Mouse (Mus musculus): ENCODE data around the gene Defb9. TPM values are rescaled to one million over a fixed set of nuclear protein-coding genes. Genes with fewer than 3 reads are reported as not detected.
"Not testable (repeated sequence)": the region's sequence is repeated elsewhere in the genome, so short reads cannot be mapped to it uniquely, and the experiment has no call there.

Defb9 gene
- total RNA-seq (2021) = not detected
- long read RNA-seq, experiment 1 = 0 reads
- long read RNA-seq, experiment 2 = 0 reads

DNA sequence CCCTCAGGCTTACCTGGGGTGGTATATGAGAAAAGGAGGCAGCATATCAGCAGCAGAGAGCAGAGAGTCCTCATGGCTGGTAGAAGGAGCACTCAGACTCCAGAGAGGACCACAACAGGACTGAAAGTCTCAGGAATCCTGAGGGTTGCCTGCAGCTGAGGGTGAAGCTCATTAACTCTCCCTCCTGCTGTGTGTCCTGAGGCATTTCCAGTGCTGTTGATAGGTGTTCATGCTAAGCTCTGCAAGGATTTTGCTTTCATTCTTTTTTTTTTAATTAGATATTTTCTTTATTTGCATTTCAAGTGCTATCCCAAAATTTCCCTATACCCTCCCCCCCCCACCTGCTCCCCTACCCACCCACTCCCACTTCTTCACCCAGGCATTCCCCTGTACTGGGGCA, at the start of gene Defb9:
Defb9 (minus strand) TSS at position 101 of the 400 bp plus-strand sequence.
- not testable (repeated sequence) for DNase-seq (ENCODE audit: low spot score)

DNA sequence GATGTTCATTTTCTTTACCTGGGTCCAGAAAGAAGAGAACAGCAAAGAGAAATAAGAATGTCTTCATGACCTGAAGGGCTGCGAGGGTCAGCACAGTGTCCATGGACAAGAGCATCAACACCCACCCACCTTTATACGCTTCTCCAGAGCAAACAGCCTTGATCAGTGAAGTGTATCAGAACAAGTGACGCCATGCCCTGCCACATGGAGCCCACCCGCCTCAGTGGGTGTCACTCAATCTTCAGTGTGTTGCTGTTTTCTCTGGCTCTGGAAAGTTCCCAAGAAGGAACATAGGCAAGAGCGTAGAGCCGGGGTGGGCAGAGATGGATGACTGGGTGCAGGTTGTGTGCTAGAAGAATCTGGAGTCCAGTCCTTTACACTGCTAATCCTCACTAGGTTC, 47.4 kb upstream of the Defb9 start, which contains the start of gene Defb15:
Defb15 (minus strand) TSS at position 101 of the 400 bp plus-strand sequence.
- DNase-seq (ENCODE audit: low spot score) = no peak

DNA sequence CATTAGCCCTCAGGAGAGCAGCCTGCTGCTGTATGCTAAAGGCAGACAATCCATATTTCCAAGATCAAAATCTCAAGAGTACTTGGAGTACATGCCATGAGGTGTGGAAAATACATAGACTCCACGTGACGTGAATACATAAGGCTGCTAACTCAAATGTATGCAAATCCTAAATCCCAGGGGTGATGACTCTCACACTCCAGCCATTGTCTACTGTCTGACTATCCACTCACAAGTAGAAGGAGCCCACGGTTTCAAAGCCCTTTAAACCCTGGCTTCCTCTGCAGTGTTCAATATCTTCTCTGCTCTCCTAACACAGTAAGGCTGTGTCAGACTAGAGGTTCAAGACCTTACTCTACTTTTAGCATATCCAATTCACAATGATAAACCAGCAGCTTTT, 45.5 kb upstream of the Defb9 start:
- not testable (repeated sequence) for DNase-seq (ENCODE audit: low spot score)

DNA sequence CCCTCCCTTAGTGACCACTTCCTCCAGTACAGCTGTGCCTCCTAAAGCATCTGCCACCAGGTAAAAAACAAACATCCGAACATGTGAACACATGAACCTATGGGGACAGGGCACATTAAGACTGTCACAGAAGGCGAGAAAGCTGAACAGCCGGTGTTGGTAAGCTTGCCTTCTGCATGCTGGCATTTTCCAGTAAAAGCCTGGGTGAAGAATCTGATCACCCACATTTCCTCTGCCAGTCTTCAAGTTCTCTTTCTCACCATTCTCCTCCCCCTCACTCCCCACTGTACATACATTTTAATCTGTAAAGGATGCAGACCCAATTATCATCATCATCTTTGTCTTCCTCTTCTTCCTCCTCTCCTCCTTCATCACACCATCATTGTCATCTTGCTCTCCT, 30.4 kb upstream of the Defb9 start:
- no peak for DNase-seq (ENCODE audit: low spot score)

DNA sequence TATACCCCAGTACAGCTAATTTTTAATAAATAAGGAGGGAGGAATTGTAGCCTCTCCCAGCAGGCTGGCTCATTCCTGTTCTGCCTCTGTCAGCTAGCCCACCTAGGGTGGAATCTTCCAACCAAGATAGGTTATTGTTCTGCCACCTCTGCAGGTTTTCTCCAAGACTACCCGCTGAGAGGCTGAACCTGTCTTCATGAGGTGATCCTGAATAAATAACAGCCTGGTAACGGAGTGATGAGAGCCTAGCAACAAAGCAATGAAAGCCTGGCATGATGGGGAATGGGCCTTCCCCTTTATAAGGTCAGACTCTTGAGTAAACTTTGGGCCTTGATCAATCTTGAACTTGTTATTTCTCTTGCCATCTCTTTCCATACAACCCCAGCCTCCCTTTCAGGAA, 27.3 kb upstream of the Defb9 start:
- no peak for DNase-seq (ENCODE audit: low spot score)

DNA sequence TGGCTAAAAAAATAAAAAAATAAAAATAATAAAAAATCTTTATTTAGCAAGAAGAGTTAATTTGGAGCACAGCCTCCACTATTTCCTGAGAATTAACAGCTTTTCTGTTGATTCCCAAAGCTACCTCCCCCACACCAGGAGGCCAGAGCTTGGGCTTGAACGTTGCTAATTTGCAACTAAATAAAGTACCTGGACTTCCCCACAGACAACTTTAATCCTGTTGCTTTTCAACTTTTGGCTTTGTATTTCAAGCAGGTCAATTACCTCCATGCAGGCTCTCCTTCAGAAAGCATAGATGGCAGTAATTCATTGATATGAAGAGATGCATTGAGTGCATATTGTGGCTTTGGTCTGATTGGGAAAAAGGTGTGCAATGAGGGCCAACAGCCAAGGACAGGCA, 26.7 kb upstream of the Defb9 start:
- DNase-seq (ENCODE audit: low spot score) = no peak

DNA sequence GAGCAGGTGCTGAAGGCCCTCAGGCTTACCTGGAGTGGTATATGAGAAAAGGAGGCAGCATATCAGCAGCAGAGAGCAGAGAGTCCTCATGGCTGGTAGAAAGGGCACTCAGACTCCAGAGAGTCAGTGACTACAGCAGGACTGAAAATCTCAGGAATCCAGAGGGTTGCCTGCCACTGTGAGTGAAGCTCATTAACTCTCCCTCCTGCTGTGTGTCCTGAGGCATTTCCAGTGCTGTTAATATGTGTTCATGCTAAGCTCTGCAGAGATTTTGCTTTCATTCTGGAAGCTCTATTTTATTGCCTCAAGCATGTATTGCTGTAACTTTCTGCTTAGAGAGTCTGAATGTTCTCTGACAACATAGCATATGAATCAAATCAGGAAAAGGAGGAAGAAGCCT, 21.1 kb upstream of the Defb9 start, which contains the start of gene Defb11:
Defb11 (minus strand) TSS at position 123 of the 400 bp plus-strand sequence.
- not testable (repeated sequence) for DNase-seq (ENCODE audit: low spot score)

DNA sequence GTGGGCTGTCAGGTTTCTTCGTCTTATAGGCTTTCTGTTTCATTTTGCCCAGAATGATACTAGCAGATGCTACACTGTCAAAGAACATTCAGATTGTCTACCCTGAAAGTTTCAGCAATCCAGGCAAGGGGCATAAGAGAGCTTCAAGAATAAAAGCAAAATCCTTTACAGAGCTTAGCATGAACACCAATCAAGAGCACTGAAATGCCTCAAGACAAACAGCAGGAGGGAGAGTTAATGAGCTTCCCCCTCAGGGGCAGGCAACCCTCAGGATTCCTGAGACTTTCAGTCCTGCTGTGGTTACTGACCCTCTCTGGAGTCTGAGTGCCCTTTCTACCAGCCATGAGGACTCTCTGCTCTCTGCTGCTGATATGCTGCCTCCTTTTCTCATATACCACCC, 26.6 kb downstream of the Defb9 start, which contains the start of gene Defb10:
Defb10 (plus strand) TSS at position 316 of the 400 bp plus-strand sequence.
- DNase-seq (ENCODE audit: low spot score) = not testable (repeated sequence)

Other genes starting within 250 kb of the Defb9 start
- gene Defa17, start 229.6 kb downstream of the Defb9 start, total RNA-seq (2021) = not detected
- gene Defa34, start 219.6 kb downstream of the Defb9 start, total RNA-seq (2021) = not detected
- gene AY761184, start 181.8 kb downstream of the Defb9 start, total RNA-seq (2021) = not detected
- not detected for gene Defa24, start 150.9 kb downstream of the Defb9 start, total RNA-seq (2021)
- not detected for gene Defb50, start 61.9 kb downstream of the Defb9 start, total RNA-seq (2021)
- gene Defb2, start 45.5 kb downstream of the Defb9 start, total RNA-seq (2021) = not detected
- gene Defb10, start 26.5 kb downstream of the Defb9 start, total RNA-seq (2021) = not detected
- gene Defb11, start 21.0 kb upstream of the Defb9 start, total RNA-seq (2021) = not detected
- gene Defb15, start 47.3 kb upstream of the Defb9 start, total RNA-seq (2021) = not detected
- not detected for gene Defb35, start 52.9 kb upstream of the Defb9 start, total RNA-seq (2021)
- not detected for gene Defb13, start 61.3 kb upstream of the Defb9 start, total RNA-seq (2021)
- not detected for gene Fam90a1a, start 73.3 kb upstream of the Defb9 start, total RNA-seq (2021)
- not detected for gene Ccdc70, start 84.4 kb upstream of the Defb9 start, total RNA-seq (2021)
- gene Atp7b, start 174.9 kb upstream of the Defb9 start, total RNA-seq (2021) = under 1 TPM in 1 of 2 experiments, not detected in 1; 0.02 TPM
- 1 to 10 TPM; 6.2 to 7.6 TPM for gene Alg11, start 175.3 kb upstream of the Defb9 start, total RNA-seq (2021)
- 1 to 10 TPM in 1 of 2 experiments, under 1 TPM in 1; 0.46 to 1.2 TPM for gene Nek5, start 239.6 kb upstream of the Defb9 start, total RNA-seq (2021)

Data from gastrocnemius, adult 18-20 months (tissue).